Mouse (Mus musculus) limb, embryonic 14.5 days (tissue): ENCODE results near the gene Mgat2. TPM values are rescaled to one million over a fixed set of nuclear protein-coding genes. Genes with fewer than 3 reads are reported as not detected.
"Not testable (repeated sequence)": the region's sequence is repeated elsewhere in the genome, so short reads cannot be mapped to it uniquely, and the experiment has no call there.

Experiments used
- ATAC-seq: fragments of 200-750 bp; cut with Nextera tagmentation; 2 replicates; pipeline ENCODE4 v1.8.0; 2017; ENCODE audit warnings: low read depth, moderate number of reproducible peaks, moderate TSS enrichment; ENCODE audit not compliant: low FRiP score
- DNase-seq: peaks from one replicate; pipeline ENCODE4 v3.0.0-alpha.2; 2015; ENCODE audit warnings: low spot score
- H3K27ac ChIP-seq: fragments of 300-500 bp; sonication (generic); replicated peaks from 2 replicates; pipeline ENCODE4 v1.5.1; 2014; ENCODE audit warnings: low read depth, mild to moderate bottlenecking, low read length, moderate library complexity, mixed read lengths
- H3K27me3 ChIP-seq: fragments of 300-500 bp; sonication (generic); 2 replicates; pipeline ENCODE4 v1.6.1; 2014; ENCODE audit warnings: low read length, mixed read lengths; ENCODE audit not compliant: control insufficient read depth, insufficient read depth
- H3K36me3 ChIP-seq: fragments of 300-500 bp; sonication (generic); 2 replicates; pipeline ENCODE4 v1.6.1; 2014; ENCODE audit warnings: mild to moderate bottlenecking, low read length, moderate library complexity, mixed read lengths; ENCODE audit not compliant: control insufficient read depth, insufficient read depth
- H3K4me1 ChIP-seq: fragments of 300-500 bp; sonication (generic); 2 replicates; pipeline ENCODE4 v1.6.1; 2014; ENCODE audit warnings: antibody characterized with exemption, low read length, mixed read lengths; ENCODE audit not compliant: control insufficient read depth, insufficient read depth
- H3K4me2 ChIP-seq: fragments of 300-500 bp; sonication (generic); replicated peaks from 2 replicates; pipeline ENCODE4 v1.6.1; 2014; ENCODE audit warnings: low read depth, mild to moderate bottlenecking, low read length, moderate library complexity; ENCODE audit not compliant: severe bottlenecking
- H3K4me3 ChIP-seq: fragments of 300-500 bp; sonication (generic); replicated peaks from 2 replicates; pipeline ENCODE4 v1.5.1; 2014; ENCODE audit warnings: low read length
- H3K9ac ChIP-seq: fragments of 300-500 bp; sonication (generic); 2 replicates; pipeline ENCODE4 v1.6.1; 2014; ENCODE audit warnings: mild to moderate bottlenecking, low read depth, low read length, moderate library complexity; ENCODE audit not compliant: severe bottlenecking
- H3K9me3 ChIP-seq: fragments of 300-500 bp; sonication (generic); 2 replicates; pipeline ENCODE4 v1.6.1; 2016; ENCODE audit warnings: low read length; ENCODE audit not compliant: control insufficient read depth
- POLR2A ChIP-seq: fragments of 200-500 bp; IDR thresholded peaks from 2 replicates; pipeline ENCODE4 v1.8.0; 2012; ENCODE audit warnings: inconsistent platforms, mild to moderate bottlenecking, moderate library complexity, borderline replicate concordance; ENCODE audit not compliant: insufficient read depth, insufficient read length; ENCODE audit errors: extremely low read depth
- WGBS: fragments of 180-500 bp; shearing (Covaris S2); extraction: QIAGEN DNeasy Blood & Tissue Kit; methylation state at CpG from one replicate; pipeline ENCODE4 v1.1.7; 2014; 5-methylcytosine and 5-hydroxymethylcytosine counted together
- polyA plus RNA-seq, 2 experiments: library from polyadenylated mRNA; depleted of rRNA in 1 of 2; stranded (reverse) in 1 of 2; unstranded in 1 of 2; fragments of >200 nt; fragmentation: Nextera tagmentation in 1 of 2; extraction: Ambion mirVana in 1 of 2; gene quantifications; 2 replicates each; pipeline versions ENCODE4 v1.2.1 to v1.2.3; 2012 to 2014

The Mgat2 gene
- polyA plus RNA-seq, 2 experiments, result 31.0 to 59.1 TPM

- H3K27me3 ChIP-seq, H3K9me3 ChIP-seq, H3K4me1 ChIP-seq: not testable (repeated sequence)
- TF ChIP-seq POLR2A, result peak; percentile 94; the same call in 1 of the 2 replicates
- H3K4me3 ChIP-seq, result peak within 1 kb of the TSS; percentile 69
- DNase-seq (peak; percentile 100), ATAC-seq (peak; percentile 98)
- H3K4me2 ChIP-seq, result peak within 1 kb of the TSS; percentile 64
- under 1% methylated on average over 55 of the region's 68 CpGs for WGBS
- H3K36me3 ChIP-seq, result peaks cover 27% of the 10 kb centered on the region
- H3K27ac ChIP-seq, result peak within 1 kb of the TSS; percentile 95
- H3K9ac ChIP-seq, result peak within 1 kb of the TSS; percentile 94
Observed at GRCm38 (mm10) chr12:69158765-69159577, 25.0 kb upstream of the Mgat2 start, which contains the start of gene Rps29. Gene Rps29 (minus strand): TSS chr12:69159186.

GRCm38 (mm10) chr12:69159578-69159940 lies 24.4 kb upstream of the Mgat2 start:
- 0 out of 2 replicates have a peak, but pooled peaks cover 3% of the 10 kb centered on the region for H3K4me1 ChIP-seq
- no peak overlapping the region for H3K4me2 ChIP-seq
- no peak overlapping the region for H3K9ac ChIP-seq
- peaks cover 27% of the 10 kb centered on the region for H3K36me3 ChIP-seq
- H3K27ac ChIP-seq, result no peak overlapping the region; the same call in 1 of the 2 replicates
- H3K9me3 ChIP-seq, result no peaks in the 10 kb centered on the region
- ATAC-seq (no peak), DNase-seq (peak; percentile 82)
- no peak for TF ChIP-seq POLR2A
- no peaks in the 10 kb centered on the region for H3K27me3 ChIP-seq
- 6% methylated on average over 9 of the region's 9 CpGs for WGBS
- H3K4me3 ChIP-seq, result peak overlapping the region; percentile 21

- H3K4me3 ChIP-seq, H3K4me2 ChIP-seq, ATAC-seq, DNase-seq, H3K9me3 ChIP-seq, H3K4me1 ChIP-seq, H3K9ac ChIP-seq, H3K27ac ChIP-seq, H3K27me3 ChIP-seq: not testable (repeated sequence)
- H3K36me3 ChIP-seq, result peaks cover 23% of the 10 kb centered on the region
- 86% methylated on average over 2 of the region's 2 CpGs for WGBS
Observed at GRCm38 (mm10) chr12:69160677-69161076, 23.3 kb upstream of the Mgat2 start.

- whole genome bisulfite sequencing, result 84% methylated on average over 4 of the region's 4 CpGs
- H3K4me1 ChIP-seq, H3K27me3 ChIP-seq, H3K9ac ChIP-seq, H3K4me3 ChIP-seq, ATAC-seq, H3K36me3 ChIP-seq, H3K4me2 ChIP-seq, H3K27ac ChIP-seq, DNase-seq, H3K9me3 ChIP-seq: not testable (repeated sequence)
Observed at GRCm38 (mm10) chr12:69163586-69163985, 20.4 kb upstream of the Mgat2 start.

GRCm38 (mm10) chr12:69164904-69165303 lies 19.1 kb upstream of the Mgat2 start:
- H3K36me3 ChIP-seq, result no peaks in the 10 kb centered on the region
- H3K4me3 ChIP-seq, result no peak overlapping the region
- H3K9me3 ChIP-seq, result no peaks in the 10 kb centered on the region
- H3K4me2 ChIP-seq, result no peak overlapping the region
- 51% methylated on average over 3 of the region's 3 CpGs for WGBS
- H3K27ac ChIP-seq, result no peak overlapping the region
- DNase-seq, result no peak
- 0 out of 2 replicates have a peak, but pooled peaks cover 3% of the 10 kb centered on the region for H3K4me1 ChIP-seq
- H3K27me3 ChIP-seq, result no peaks in the 10 kb centered on the region
- ATAC-seq, result no peak
- no peak for TF ChIP-seq POLR2A
- no peak overlapping the region for H3K9ac ChIP-seq

- not testable (repeated sequence) for H3K27ac ChIP-seq, H3K4me3 ChIP-seq, ATAC-seq, H3K4me2 ChIP-seq, H3K4me1 ChIP-seq, DNase-seq, H3K27me3 ChIP-seq, H3K9ac ChIP-seq, H3K9me3 ChIP-seq, H3K36me3 ChIP-seq
- 69% methylated on average over 8 of the region's 8 CpGs for WGBS
Observed at GRCm38 (mm10) chr12:69166861-69167581, 16.9 kb upstream of the Mgat2 start.
